Mouse (Mus musculus): Measurements from ENCODE around the gene Lpcat4. TPM values are rescaled to one million over a fixed set of nuclear protein-coding genes. Genes with fewer than 3 reads are reported as not detected.
A peak's percentile ranks its signal among the peaks of the same experiment; 100 is the strongest.

Lpcat4 gene
- polyA plus RNA-seq, 1 experiment = 48.6 TPM

- DNase-seq = no peak
- TF ChIP-seq CTCF (IDR thresholded peaks at IDR 0.05; ENCODE audit: insufficient read depth, low read length) (no peak), POLR2A (IDR thresholded peaks at IDR 0.05; ENCODE audit: borderline replicate concordance, extremely low read depth, low read depth, low read length) (no peak)
These were observed 15.6 kb downstream of the Lpcat4 start for GRCm38 (mm10) chr2:112254675-112255515.

GRCm38 (mm10) chr2:112259241-112259962 lies 20.1 kb downstream of the Lpcat4 start, which contains the start of gene Nutm1:
TSS of gene Nutm1 (minus strand) at chr2:112259291.
- peaks cover 4% of the 10 kb centered on the region; the same call in 1 of the 2 replicates for H3K4me1 ChIP-seq (ENCODE audit: control insufficient read depth, insufficient read depth, low read length)
- TF ChIP-seq POLR2A (IDR thresholded peaks at IDR 0.05; ENCODE audit: borderline replicate concordance, extremely low read depth, low read depth, low read length) (no peak), CTCF (IDR thresholded peaks at IDR 0.05; ENCODE audit: insufficient read depth, low read length) (peak; percentile 53)
- WGBS = 59% methylated on average over 10 of the region's 10 CpGs
- DNase-seq = no peak
- no peak within 1 kb of the TSS for H3K4me3 ChIP-seq (replicated peaks; ENCODE audit: extremely low read depth, low read depth, low read length)

More at GRCm38 (mm10) chr2:112254675-112255515, 15.6 kb downstream of the Lpcat4 start:
- Histone ChIP-seq H3K4me3 (replicated peaks; ENCODE audit: extremely low read depth, low read depth, low read length) (no peak overlapping the region), H3K4me1 (ENCODE audit: control insufficient read depth, insufficient read depth, low read length) (no peaks in the 10 kb centered on the region)
- 62% methylated on average over 7 of the region's 7 CpGs for WGBS

DNA sequence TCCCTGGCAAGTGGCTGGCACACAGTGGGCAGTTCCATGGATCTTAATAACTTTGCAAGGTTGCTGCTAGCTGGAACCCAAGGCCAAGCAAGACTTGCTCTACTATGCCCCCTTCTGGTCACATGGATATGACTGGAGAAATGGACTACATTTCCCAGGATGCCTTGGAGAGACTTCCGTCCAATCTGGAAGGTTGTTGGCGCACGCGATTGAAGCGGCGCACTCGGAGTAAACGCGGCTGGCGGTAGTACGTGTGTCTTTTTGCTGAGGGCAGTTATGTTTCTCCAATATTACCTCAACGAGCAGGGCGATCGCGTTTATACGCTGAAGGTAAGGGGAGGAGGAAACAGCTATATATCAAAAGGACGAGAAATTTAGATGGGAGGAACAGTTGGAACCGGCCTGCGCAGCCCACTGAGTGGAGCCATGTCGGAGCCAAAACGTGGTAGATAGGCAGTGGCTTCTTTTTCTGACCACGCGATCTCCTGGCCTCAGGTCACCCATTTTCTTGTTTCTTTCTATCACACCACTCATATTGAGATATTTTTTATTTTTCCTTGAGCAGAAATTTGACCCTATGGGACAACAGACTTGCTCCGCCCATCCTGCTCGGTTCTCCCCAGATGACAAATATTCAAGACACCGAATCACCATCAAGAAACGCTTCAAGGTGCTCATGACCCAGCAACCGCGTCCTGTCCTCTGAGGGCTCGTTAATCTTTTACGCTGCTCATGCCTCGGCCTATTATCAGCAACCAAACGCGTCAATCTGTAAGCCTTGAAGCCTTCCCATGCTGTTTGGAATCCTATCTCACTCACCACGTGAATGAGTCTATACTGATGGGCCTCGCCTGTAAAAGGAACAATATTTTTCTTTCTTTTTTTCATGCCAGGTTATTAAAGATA lies 22.7 kb downstream of the Lpcat4 start, which contains the start of gene Nop10:
Gene Nop10 (plus strand): TSS at position 179 of the 906 bp plus-strand sequence.
- H3K4me1 ChIP-seq (ENCODE audit: control insufficient read depth, insufficient read depth, low read length) = peaks cover 4% of the 10 kb centered on the region; the same call in 1 of the 2 replicates
- TF ChIP-seq CTCF (IDR thresholded peaks at IDR 0.05; ENCODE audit: insufficient read depth, low read length) (peak; percentile 70), POLR2A (IDR thresholded peaks at IDR 0.05; ENCODE audit: borderline replicate concordance, extremely low read depth, low read depth, low read length) (peak; percentile 98)
- H3K4me3 ChIP-seq (replicated peaks; ENCODE audit: extremely low read depth, low read depth, low read length) = peak within 1 kb of the TSS; percentile 87
- peak; percentile 78 for DNase-seq
- WGBS = under 1% methylated on average over 36 of the region's 36 CpGs

DNA sequence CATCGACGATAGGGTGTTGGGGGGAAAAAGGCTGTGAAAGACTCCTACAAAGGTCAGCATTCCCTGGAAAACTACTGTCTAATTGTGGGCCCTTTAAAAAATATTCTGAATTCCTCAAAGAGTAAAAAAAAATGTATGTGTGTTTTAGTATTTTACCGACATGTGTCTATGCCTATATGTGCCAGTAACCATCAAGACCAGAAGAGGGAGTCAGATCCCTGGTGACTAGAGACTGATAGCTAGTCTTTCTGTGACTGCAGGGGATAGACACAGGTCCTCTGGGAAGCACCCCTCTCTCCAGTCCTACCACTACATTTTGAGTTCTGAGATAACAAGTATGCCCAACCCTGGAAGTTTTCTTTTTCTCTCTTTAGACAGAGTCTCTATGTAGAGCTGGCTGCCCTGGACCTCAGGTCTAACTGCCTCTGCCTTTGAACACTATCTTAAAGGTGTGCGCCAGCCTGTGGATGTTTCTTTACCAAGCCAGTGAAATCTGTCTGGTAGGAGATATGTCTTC lies 23.6 kb downstream of the Lpcat4 start:
- WGBS = 28% methylated on average over 4 of the region's 4 CpGs
- H3K4me3 ChIP-seq (replicated peaks; ENCODE audit: extremely low read depth, low read depth, low read length) = no peak overlapping the region
- DNase-seq = no peak
- H3K4me1 ChIP-seq (ENCODE audit: control insufficient read depth, insufficient read depth, low read length) = peaks cover 4% of the 10 kb centered on the region; the same call in 1 of the 2 replicates
- TF ChIP-seq POLR2A (IDR thresholded peaks at IDR 0.05; ENCODE audit: borderline replicate concordance, extremely low read depth, low read depth, low read length) (no peak), CTCF (IDR thresholded peaks at IDR 0.05; ENCODE audit: insufficient read depth, low read length) (no peak)

- H3K4me3 ChIP-seq (replicated peaks; ENCODE audit: extremely low read depth, low read depth, low read length) = no peak overlapping the region
- H3K4me1 ChIP-seq (ENCODE audit: control insufficient read depth, insufficient read depth, low read length) = peaks cover 4% of the 10 kb centered on the region; the same call in 1 of the 2 replicates
- no peak for DNase-seq
- TF ChIP-seq CTCF (IDR thresholded peaks at IDR 0.05; ENCODE audit: insufficient read depth, low read length) (no peak), POLR2A (IDR thresholded peaks at IDR 0.05; ENCODE audit: borderline replicate concordance, extremely low read depth, low read depth, low read length) (no peak)
- 68% methylated on average over 4 of the region's 4 CpGs for WGBS
These were observed 25.1 kb downstream of the Lpcat4 start for GRCm38 (mm10) chr2:112264364-112264763.

DNA sequence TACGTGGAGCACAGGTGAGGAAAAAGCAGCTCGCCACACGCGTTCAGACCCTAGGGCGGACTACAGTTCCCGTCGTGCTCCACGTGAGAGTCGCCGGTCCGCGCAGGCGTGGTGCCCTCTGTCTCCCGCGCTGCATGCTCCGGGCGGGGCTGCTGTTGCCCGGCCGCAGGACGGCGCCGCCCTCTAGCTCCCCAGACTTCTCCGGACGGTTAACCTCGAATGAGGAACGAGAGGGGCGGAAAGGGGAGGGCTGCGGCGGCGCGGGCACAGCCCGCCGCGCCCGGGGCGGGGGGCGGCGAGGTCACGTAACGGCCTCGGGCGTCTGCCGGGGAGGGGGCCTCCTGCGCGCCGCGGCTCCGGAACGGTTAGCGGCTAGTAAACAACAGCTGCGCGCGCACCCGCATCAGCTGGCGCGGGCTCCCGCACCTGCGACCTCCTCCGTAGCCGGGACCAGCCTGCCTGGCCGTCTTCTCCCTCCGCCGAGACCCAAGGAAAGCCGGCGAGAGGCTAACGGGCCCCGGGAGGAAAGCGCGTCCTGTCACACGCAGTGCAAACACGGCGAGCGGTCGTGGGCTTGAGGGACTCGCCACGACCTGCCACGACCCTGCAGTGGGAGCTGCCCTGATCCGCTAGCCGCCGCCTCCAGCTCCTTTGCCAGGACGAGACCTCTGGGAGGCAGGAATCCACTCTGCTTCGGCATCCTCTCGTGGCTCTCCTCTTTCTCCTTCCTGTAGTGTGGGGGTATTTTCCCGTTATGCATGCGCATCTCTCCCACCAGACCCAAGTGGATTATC lies 26.4 kb downstream of the Lpcat4 start, which contains the start of gene Slc12a6:
Gene Slc12a6 (plus strand): TSS at position 378 of the 794 bp plus-strand sequence.
- WGBS = under 1% methylated on average over 85 of the region's 85 CpGs
- H3K4me1 ChIP-seq (ENCODE audit: control insufficient read depth, insufficient read depth, low read length) = peaks cover 6% of the 10 kb centered on the region; the same call in 1 of the 2 replicates
- no peak for TF ChIP-seq CTCF (IDR thresholded peaks at IDR 0.05; ENCODE audit: insufficient read depth, low read length)
- TF ChIP-seq POLR2A (IDR thresholded peaks at IDR 0.05; ENCODE audit: borderline replicate concordance, extremely low read depth, low read depth, low read length) = peak; percentile 53; the same call in 1 of the 2 replicates
- H3K4me3 ChIP-seq (replicated peaks; ENCODE audit: extremely low read depth, low read depth, low read length) = peak within 1 kb of the TSS; percentile 87
- DNase-seq = peak; percentile 88

DNA sequence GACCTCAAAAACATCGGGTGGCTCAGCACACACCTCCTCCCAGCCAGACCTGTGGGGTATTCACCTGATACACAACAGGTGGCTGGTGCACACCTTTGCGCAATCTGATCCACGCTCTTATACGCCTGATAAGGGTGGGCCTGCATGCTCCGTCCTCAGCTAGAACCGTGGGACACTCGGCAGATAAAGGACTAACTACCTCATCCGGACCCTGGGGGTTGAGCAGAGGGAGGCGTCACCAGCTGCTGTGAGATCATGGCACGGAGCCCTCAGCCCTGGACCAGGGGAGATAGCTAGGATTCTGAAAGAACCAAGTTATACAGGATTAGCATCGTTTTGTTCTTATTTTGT lies 26.9 kb downstream of the Lpcat4 start, which contains the start of gene Gm21985:
Gene Gm21985 (plus strand): TSS at position 73 of the 351 bp plus-strand sequence.
- Histone ChIP-seq H3K4me1 (ENCODE audit: control insufficient read depth, insufficient read depth, low read length) (peaks cover 6% of the 10 kb centered on the region; the same call in 1 of the 2 replicates), H3K4me3 (replicated peaks; ENCODE audit: extremely low read depth, low read depth, low read length) (peak within 1 kb of the TSS; percentile 87)
- under 1% methylated on average over 11 of the region's 11 CpGs for WGBS
- DNase-seq = no peak
- TF ChIP-seq POLR2A (IDR thresholded peaks at IDR 0.05; ENCODE audit: borderline replicate concordance, extremely low read depth, low read depth, low read length) = peak; percentile 43; the same call in 1 of the 2 replicates
- no peak for TF ChIP-seq CTCF (IDR thresholded peaks at IDR 0.05; ENCODE audit: insufficient read depth, low read length)

- Histone ChIP-seq H3K4me1 (ENCODE audit: control insufficient read depth, insufficient read depth, low read length) (peaks cover 6% of the 10 kb centered on the region; the same call in 1 of the 2 replicates), H3K4me3 (replicated peaks; ENCODE audit: extremely low read depth, low read depth, low read length) (peak overlapping the region; percentile 46)
- WGBS = 8% methylated on average over 10 of the region's 10 CpGs
- TF ChIP-seq POLR2A (IDR thresholded peaks at IDR 0.05; ENCODE audit: borderline replicate concordance, extremely low read depth, low read depth, low read length) = no peak
- TF ChIP-seq CTCF (IDR thresholded peaks at IDR 0.05; ENCODE audit: insufficient read depth, low read length) = no peak
- DNase-seq = peak; percentile 33
These were observed 27.5 kb downstream of the Lpcat4 start for GRCm38 (mm10) chr2:112266780-112267179.

Measured in lung, adult 2 months (tissue).